Mouse (Mus musculus) left cerebral cortex, adult 9 months (tissue): ENCODE results near the gene Ppp1r3c.
"Not testable (repeated sequence)": the region's sequence is repeated elsewhere in the genome, so short reads cannot be mapped to it uniquely, and the experiment has no call there.

ENCODE experiments used
- DNase-seq, 2 experiments: peaks; one replicate each; pipeline ENCODE4 v3.0.0; 2022; ENCODE audit warnings: low spot score in 2 of 2

Ppp1r3c gene

DNA sequence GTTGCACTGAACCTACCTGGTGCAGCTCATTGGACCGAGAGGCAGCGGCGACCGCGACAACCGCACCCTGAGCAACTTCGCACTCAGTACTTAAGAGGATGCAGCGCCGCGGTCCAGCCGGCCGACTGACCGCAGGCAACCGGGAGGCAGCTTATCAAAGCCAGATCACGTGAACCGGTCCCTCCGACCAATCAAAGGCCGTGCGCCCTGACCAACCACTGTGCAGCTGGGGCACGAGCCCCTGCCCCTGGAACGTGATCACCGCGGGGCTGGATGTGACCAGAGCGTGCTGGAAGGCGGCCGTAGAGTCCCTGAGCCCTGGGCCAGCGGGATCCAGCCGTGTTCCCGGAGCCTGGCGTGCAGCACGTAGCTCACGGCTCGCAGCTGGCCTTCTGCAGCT lies at the start of gene Ppp1r3c:
Gene Ppp1r3c (minus strand): TSS at position 117 of the 400 bp plus-strand sequence.
- DNase-seq: peak; percentile 79 to 88

DNA sequence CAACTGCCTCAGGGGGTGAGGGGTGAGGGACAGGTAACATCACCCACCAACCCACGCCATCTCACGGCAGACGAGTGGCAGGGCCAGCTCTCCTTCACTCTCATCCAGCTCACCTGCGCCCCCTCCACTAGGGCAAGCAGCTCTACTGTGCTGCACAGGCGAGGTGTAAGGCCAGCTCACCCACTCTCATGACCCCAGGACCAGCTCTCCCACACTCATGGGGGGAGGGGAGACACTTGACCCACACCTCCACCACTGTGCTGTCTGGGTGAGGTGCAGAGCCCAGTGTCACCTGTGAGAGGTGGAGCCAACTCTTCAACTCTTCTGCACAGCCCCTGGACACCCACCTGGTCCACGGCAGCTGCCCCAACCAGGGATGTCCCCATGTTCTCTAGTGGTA lies 46.7 kb upstream of the Ppp1r3c start:
- DNase-seq: no peak

DNA sequence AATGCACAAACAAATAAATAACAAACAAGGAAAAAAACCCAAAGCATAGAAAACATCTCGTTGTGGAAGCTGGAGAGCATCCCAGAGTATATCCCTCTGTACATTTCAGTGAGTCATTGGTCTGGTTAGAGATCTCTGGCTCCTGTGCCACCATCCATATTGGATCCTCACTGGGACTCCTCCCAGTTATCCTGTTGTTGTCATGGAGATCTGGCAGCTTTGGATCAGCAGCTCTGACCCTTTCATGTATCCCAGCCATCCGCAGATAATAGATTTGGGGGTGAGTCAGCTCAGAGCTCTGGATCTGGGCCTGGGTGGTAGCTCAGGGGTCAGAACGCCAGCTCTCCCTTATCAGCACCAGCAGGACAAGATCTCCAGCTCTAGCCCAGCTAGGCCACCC lies 46.1 kb upstream of the Ppp1r3c start:
- DNase-seq: no peak

DNA sequence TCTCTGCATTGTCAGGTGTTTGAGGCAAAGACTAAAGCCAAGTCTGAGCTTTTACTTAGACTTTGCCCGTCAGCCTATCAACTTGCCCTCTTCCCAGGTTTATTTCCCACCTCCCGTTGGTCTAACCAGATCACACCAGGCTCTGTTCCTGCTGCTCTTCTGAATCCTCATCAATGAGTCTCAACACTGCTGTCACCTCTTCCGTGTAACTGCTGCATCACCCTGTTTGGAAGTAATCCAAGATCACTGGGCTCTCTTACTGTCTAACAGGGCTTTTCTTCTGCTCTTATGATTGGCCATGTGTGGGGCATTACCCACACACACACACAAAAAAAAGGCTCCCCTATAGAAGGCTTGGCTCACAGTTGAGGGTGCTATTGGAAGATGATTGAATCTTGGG lies 45.5 kb upstream of the Ppp1r3c start:
- no peak for DNase-seq

DNA sequence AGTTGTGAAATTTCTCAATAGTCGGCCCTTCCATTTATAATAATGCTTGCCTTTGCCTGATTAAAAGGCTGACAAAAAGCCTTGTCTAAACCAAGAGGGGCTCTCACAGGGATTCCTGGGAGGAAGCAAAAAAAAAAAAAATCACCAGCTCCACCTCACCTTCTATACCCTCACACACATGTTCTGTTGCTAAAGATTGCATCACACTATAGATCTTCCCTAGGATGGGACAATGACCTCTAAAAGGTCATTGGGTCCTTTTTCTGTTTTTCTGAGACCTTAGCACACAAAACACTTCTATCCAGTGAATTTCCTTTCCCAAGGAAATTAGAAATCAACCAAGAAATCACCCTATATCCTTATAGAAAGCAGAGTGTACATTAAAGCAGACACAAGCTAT lies 43.9 kb upstream of the Ppp1r3c start:
- no peak for DNase-seq

DNA sequence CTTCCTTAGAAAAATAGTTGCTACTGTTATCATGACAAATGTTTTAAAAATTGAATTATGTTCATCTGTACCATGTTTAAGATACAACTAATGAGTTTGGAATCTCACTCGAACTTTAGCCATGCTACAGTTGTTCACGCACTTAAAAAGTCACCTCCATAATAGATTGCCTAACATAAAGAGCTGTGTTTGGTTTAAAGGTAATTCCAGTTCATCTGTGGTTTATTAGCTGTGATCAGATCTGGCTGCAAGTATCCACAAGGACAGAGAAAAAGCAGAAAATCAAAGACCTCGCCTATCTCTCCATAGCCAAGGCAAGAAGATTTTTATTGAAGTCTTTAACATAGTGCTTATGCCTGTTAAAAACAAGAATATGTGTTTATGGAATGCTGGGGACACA lies 43.3 kb upstream of the Ppp1r3c start:
- no peak for DNase-seq

DNA sequence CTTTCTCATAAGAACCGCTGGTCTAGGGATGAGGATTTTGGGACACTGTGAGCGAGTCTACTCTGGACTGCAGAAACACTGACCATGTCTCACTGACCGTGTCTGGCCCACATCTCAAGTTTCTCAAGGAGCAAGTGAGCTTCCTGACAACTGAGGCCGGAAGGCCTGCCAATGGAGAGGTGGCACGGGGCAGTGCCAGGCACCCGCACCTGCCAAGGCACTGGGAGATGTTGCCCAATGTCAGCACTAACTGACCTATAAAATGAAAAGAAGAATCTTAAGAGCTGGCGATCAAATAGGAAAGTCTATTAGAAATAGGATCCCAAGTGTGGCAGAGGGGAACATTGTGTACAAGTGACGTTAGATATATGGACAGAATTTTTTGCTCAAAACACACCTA lies 39.1 kb upstream of the Ppp1r3c start:
- DNase-seq: no peak

DNA sequence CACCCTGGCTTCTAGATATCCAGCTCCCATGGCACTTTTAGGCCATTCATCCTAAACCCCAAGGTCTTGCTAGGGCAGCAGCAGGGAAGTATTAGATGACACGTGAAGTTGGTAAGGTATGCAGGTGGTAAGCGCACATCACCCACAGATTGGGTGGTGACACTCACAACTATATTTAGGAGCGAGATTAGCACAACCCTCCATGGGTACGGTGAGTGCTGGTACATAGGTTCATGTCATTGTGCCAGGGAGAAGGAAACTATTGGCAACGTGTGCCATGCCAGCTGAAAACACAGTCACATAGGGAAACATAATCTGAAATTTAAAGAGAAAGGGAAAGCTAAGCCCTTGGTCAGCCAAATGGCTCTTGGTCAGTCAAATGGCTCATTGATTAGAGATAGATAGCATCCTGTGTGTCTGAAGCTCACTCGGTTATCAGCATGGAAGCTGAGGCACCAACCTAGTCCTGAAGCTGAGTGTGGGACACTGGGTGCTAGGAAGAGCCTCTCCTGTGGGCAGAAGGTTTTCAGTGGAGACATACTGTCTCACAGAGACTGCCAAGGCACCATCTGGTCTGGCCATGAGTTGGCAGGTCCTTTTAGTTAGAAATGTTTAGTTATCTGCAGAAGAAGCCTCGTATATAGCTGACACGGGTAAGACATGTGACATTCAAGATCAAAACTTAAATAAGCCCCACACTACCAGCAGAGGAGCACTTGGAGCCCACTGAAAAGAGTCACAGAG lies 37.4 kb upstream of the Ppp1r3c start:
- DNase-seq: no peak

DNA sequence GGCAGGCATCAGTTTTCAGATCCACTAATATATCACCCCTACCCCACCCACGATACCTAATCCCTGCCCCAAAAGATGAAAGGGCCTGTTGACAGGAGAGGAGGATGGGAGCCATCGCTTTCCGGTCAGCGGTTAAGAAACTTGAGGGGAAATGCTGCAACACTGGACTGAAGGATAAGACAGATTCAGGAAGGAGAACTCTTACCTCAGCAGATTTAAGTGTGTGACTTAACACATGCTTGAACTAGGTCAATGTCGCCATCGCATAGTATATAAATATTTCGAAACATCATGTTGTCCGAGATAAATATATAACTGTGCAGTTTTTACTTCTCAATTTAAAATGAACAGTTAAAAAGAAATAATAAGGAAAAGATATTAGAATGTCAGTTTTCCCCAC lies 31.6 kb upstream of the Ppp1r3c start:
- DNase-seq: no peak

DNA sequence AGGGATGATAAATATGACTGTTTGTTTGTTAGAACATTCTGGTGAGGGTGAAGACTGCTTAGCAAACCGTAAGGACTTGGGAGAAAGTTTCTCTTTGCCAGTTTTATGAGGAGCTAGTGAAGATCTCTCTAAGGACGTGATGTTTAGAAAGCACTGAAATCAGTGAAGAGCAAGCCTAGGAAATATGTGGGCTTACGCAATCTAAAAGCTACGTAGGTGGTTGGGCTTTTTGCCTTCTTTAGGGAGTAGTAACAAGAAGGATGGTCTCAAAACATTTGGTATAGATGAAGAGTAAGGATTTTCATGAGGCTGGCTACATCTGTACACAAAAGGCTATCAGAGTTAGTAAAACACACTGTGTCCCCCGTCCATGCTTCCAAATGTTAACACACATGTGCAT lies 28.0 kb upstream of the Ppp1r3c start:
- no peak for DNase-seq

DNA sequence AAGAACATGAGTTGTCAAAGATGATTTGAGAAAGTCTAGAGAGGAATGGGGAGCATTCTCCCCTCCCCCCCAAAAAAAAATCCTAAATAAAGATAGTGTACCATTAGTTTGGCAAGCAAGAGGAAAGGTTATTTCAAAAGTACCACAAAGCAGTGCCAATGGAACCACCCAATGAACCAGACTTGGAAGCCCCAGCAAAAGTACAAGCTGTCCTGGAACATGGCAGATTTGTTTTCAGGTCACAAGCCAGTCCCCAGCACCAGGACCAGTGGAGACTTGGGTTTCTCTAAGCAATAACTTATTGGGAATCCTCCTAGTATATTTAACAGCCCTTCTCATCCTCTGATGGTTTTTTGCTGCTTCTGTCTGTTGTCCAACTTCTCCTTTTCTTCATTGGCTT lies 12.5 kb upstream of the Ppp1r3c start:
- DNase-seq: no peak

DNA sequence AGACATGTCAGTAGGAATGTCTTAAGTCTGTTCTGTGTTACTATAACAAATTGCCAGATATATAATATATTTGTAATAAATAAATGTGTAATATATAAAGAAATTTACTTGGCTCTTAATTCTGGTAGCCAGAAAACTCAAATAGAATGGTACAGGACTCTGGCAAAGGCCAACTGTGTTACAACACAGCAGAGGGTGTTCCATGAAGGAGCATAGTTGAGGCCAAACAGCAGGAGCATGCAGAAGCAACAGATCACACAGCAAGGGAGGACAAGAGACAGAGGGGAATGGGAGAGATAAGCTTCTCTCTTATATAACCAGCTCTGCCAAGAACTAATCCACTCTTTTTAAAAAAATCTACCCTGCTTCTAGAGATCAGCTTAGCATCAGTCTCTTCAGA lies 5.9 kb upstream of the Ppp1r3c start:
- no peak for DNase-seq

DNA sequence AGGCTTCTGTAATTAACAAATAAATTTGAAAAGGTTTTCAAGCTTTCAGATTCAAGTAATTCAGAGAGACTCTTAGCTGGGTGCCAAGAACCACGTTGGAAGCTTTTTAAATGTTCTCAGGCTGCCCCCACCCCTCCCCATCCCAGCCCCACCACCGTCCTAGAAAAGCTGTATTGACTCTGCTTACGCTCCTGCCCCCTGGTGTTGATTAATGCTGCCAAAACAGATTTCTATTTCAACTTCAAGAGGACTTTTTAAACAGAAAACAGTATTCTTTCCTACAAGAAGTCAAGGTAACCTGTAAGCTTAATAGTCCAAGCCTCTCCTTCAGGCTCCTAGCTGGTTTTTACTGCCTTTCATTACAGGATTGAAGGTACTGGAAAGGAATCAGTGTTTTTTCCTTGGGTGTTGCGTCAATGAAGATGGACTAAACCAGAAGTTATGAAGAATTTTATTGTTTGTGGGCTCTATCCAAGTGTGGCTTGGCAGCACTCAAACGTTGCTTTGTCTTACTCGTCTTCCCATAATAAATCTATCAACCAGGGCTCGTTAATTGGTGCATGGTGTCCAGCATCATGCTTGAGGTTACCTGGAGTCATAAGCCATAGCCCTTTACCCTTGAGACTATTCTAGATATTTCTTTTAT lies 3.2 kb upstream of the Ppp1r3c start:
- no peak for DNase-seq

DNA sequence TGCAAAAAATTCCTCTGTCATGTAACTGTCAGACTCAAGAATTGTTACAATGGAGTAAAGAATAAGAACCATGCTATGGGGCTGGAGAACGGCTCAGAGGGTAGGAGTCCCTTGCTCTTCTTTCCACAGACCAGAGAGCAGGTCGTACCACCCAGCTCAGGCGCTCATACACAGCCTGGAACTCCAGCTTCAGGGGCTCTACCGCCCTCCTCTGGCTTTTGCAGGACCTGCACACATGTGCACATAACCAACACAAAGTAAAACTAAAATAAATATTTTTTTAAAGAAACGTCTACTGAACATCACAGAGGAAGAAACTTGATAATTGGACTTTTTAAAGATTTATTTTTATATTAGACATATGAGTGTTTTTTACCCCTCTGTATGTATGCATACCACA lies 1.6 kb upstream of the Ppp1r3c start:
- no peak for DNase-seq

DNA sequence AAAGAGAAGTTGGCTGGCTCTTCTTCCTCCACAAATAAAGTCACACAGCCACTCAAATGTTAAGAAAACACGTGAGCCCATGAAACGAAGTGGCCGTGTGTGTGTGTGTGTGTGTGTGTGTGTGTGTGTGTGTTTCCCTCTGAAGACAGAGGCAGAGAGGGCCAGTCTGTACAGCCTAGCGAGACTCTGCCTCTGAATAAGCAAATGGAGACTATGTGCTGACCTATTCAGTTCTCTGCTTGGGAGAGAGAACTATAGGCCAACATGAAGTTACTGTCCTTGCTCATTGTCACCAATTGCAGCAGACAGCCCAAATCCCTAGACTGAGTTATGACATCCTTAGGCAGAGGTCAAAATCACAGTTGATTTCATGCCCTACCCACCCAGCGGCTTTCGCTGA lies 634 bp upstream of the Ppp1r3c start:
- no peak for DNase-seq

DNA sequence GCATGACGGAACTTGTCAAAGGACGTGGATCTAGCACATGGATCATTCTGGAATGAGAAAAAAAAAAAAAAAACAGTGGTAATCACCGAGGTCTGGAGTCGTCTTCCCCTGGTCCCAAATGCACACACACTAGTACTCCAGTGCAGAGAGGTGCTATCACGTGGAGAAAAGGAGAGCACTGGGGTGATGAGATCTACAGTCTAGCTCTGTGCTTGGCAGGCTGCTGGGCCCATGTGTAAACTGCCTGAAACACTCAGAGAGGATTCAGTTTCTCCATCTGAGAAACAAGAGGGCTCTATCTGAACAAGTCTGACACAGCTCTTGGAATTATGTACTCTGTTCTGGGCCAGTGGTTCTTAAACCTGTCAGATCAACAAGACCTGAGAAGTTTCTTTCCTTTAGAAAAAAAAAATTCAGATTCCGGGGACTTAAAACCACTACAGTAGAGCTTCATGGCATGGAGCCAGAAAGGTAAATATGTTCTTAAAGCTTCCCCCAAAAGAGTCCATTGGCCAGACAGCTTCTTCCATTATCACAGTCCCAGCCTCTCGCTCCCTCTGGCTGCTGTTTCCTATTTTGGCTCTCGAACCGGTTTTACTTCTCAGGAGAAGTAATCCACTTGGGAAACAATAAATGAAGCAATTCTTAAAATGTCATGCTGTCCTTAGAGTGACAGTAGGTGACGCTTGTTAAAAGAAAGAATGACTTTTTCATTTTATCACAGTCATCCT lies 2.0 kb downstream of the Ppp1r3c start:
- no peak for DNase-seq

DNA sequence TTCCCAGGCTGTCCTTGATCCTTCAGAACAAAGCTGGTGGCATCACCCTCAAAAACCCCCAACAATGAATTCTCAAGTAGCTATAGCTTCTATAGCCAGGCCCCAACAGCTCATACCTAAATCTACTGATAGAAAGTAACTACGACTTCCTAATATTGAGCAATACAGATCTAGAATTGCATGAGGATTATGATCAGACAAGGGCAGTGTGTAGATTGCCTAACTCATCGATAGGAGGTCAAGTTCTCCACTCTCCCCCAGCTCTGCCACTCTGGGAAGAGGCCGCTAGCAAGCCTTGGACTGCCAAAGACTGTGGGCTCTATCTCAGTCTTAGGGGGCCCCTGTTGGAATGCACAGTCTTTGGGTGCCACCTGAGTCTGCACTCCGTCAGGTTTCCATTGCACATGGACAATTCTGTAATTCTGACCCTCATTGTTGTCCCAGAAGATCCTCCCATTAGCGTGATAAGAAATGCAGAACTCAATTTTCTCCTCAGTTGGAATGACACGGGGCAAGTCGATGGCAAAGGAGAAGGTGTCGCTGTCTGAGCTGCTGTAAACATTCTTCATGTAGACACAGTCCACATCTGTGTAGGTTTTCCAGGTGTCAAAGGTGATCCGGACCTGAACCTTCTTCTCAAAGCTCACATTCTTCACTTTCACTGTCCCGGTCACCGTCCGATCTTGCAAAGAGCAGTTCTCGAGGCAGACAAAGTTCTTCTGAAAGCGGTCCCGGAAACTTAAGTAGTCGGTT lies 3.1 kb downstream of the Ppp1r3c start:
- DNase-seq: no peak

DNA sequence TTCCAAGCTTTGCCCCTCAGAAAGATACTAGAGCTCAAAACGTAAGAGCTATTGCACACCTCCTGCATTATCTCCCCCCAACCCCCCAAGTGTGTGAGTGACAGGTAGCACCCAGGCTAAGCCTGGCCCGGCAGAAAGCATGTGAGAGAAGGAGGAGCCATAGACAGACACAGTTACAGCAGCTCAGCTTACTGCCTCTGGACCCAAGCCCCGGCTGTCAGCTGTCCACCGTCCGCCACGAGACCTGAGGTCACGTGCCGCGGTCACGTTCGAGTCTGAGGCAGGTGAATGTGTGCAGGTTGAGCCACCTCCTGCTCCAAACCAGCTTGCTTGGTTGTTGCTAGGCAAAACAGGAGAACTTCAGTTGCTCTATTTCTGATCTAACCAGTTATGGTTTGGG lies 5.1 kb downstream of the Ppp1r3c start:
- DNase-seq: no peak

DNA sequence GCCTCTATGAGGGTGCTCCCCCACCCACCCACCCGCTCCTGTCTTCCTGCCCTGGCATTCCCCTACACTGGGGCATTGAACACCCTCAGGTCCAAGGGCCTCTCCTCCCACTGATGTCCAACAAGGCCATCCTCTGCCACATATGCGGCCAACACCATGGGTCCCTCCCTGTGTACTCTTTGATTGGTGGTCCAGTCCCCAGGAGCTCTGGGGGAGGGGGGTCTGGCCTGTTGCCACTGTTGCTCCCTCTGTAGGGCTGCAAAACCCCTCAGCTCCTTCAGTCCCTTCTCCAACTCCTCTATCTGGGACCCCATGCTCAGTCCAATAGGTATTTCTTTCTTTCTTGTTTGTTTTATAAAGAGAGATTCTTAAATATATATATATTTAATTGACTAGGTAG lies 6.0 kb downstream of the Ppp1r3c start:
- DNase-seq: not testable (repeated sequence)

DNA sequence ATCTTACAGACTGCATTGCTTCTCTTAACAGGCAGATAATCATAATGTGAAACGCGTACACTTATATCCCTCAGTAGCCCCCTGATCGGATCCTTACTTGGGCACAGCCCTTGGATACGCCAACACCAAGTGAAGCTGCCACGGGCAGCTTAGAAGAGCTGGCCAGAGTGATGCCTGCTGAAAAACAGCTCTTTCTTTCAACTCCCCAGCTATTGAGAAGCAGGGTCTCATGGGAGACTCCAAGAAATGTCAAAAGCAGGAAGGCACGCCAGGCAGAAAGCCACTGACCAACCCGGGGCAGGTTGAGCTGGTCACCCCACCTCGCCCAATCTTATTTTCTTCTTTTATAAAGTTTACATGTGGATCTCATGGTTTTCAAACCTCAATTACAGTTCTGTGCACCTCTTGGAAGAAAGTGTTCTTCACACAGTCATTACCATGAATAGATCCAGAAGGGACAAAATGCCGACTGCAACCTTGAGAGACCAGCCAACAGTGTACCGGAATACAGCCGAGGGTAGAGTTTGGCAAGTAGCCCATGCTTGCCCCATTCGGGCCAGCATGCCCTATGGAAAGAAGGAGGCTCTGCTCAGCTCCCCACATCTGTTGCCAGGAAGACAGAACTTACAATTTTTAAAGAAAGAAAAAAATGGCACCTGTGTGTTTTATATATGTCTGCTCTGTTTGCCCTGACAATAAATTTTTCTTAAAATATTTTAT lies 7.6 kb downstream of the Ppp1r3c start:
- no peak for DNase-seq

DNA sequence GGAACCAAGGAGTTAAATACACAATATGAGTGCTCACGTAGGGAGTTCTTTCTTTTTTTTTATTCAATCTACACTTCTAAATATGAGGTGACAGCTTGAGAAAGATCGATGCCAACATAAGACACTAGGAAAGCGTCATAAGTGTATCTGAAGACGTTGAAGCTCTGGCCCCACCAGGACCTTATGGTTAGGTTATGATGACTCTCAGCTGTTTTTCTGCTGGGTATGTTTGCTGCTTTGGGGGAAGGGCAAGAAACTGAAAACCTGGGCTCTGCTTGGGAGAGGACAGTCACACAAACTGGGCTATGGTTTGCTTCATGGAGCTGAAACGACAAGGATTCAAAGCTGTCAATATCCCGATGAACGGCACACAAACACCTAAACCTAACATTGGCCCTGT lies 11.5 kb downstream of the Ppp1r3c start:
- DNase-seq: no peak

DNA sequence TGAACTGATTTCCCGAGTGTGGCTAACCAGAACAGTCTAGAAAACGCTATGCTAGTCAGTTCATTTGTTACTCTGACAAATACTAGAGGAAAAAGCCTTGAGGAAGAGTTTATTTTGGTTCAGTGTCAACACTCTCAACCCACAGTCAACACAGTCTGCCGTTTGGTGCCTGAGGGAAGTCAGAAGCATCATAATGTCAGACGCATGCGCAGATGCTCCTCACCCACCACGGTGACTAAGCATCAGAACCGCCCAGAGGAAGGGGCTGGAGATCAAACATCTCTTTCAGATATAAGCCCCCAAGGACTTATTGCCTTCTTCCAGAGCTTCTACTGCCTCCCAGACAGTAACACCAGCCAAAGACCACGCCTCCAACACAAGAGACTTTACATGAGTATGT lies 15.3 kb downstream of the Ppp1r3c start:
- no peak for DNase-seq
